Mouse (Mus musculus) midbrain, embryonic 14.5 days (tissue): ENCODE measurements around the gene Tnpo3. TPM values are rescaled to one million over a fixed set of nuclear protein-coding genes. Genes with fewer than 3 reads are reported as not detected.
A peak's percentile ranks its signal among the peaks of the same experiment; 100 is the strongest.

Experiments used
- ATAC-seq: fragments of 200-750 bp; cut with Nextera tagmentation; 2 replicates; pipeline ENCODE4 v1.8.0; 2017; ENCODE audit warnings: moderate number of reproducible peaks, moderate library complexity; ENCODE audit not compliant: low FRiP score, low TSS enrichment
- DNase-seq: peaks from one replicate; pipeline ENCODE4 v3.0.0-alpha.2; 2015
- H3K27ac ChIP-seq: fragments of 300-500 bp; sonication (generic); replicated peaks from 2 replicates; pipeline ENCODE4 v1.5.1; 2014; ENCODE audit warnings: mild to moderate bottlenecking, low read depth, low read length, moderate library complexity
- H3K27me3 ChIP-seq: fragments of 300-500 bp; sonication (generic); 2 replicates; pipeline ENCODE4 v1.6.1; 2014; ENCODE audit warnings: low read length, control low read depth, mixed read lengths; ENCODE audit not compliant: control insufficient read depth, insufficient read depth
- H3K36me3 ChIP-seq: fragments of 300-500 bp; sonication (generic); 2 replicates; pipeline ENCODE4 v1.6.1; 2014; ENCODE audit warnings: low read length, control low read depth; ENCODE audit not compliant: control insufficient read depth, insufficient read depth
- H3K4me1 ChIP-seq: fragments of 300-500 bp; sonication (generic); 2 replicates; pipeline ENCODE4 v1.6.1; 2014; ENCODE audit warnings: mild to moderate bottlenecking, antibody characterized with exemption, low read length, control low read depth; ENCODE audit not compliant: control insufficient read depth, insufficient read depth
- H3K4me2 ChIP-seq: fragments of 300-500 bp; sonication (generic); 2 replicates; pipeline ENCODE4 v1.6.1; 2014; ENCODE audit warnings: mild to moderate bottlenecking, low read length, moderate library complexity
- H3K4me3 ChIP-seq: fragments of 300-500 bp; sonication (generic); replicated peaks from 2 replicates; pipeline ENCODE4 v1.5.1; 2014; ENCODE audit warnings: low read depth, low read length
- H3K9ac ChIP-seq: fragments of 300-500 bp; sonication (generic); replicated peaks from 2 replicates; pipeline ENCODE4 v1.6.1; 2014; ENCODE audit warnings: mild to moderate bottlenecking, low read length, moderate library complexity
- H3K9me3 ChIP-seq: fragments of 300-500 bp; sonication (generic); 2 replicates; pipeline ENCODE4 v1.6.1; 2016; ENCODE audit warnings: low read length, control low read depth, mixed read lengths; ENCODE audit not compliant: control insufficient read depth
- WGBS: fragments of 180-500 bp; shearing (Covaris S2); extraction: QIAGEN DNeasy Blood & Tissue Kit; methylation state at CpG from one replicate; pipeline ENCODE4 v1.1.7; 2014; 5-methylcytosine and 5-hydroxymethylcytosine counted together
- polyA plus RNA-seq: library from polyadenylated mRNA; unstranded; fragments of >200 nt; fragmentation: Nextera tagmentation; extraction: Ambion mirVana; gene quantifications from 2 replicates; pipeline ENCODE4 v1.2.1, GENCODE M21; 2014

Gene Tnpo3
- polyA plus RNA-seq, 1 experiment from 2014 or later: 102 TPM

DNA sequence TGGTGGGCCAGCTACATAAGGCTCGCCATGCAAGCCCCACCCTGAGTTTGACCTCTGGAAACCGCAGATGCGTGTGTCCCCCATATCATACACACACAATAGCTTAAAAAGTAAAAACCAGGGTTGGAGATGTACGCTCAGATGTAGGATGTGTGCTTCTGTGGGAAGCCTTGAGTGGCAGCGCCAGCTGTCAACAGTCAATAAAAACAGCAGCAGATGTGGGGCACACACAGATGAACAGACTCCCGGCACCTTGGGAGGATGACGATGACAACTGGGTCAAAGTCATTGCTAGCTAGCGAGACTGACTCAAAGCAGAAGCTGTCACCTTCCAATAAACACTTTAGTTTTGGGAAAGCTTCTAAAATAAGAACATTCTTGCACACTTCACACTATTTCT lies 70.2 kb downstream of the Tnpo3 start:
- Histone ChIP-seq H3K4me2 (no peak overlapping the region), H3K27ac (no peak overlapping the region), H3K4me1 (no peaks in the 10 kb centered on the region), H3K9ac (no peak overlapping the region), H3K4me3 (no peak overlapping the region), H3K36me3 (peaks cover 38% of the 10 kb centered on the region), H3K27me3 (no peaks in the 10 kb centered on the region), H3K9me3 (no peaks in the 10 kb centered on the region)
- no peak for DNase-seq
- 91% methylated on average over 8 of the region's 8 CpGs for WGBS
- ATAC-seq: no peak

DNA sequence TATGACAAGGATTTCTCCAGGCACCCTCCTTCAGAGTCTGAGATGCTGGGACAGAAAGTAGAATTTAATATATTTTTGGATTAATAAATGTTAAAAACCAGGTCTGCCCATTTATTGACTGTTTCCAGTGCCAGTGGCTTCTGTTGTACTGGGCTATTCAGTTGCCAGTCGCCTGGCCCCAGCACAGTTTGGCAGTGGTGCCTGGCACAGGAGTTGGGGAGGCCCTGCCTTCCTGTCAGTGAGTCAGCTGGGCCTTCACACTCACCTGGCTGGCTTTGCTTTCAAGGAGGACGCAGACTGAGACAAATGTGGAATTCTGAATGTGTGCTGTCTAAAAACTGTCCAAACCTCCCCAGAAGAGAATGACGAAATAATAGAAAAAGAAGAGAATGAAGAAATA lies 72.5 kb downstream of the Tnpo3 start:
- H3K36me3 ChIP-seq: peaks cover 18% of the 10 kb centered on the region
- no peak overlapping the region for H3K4me3 ChIP-seq
- H3K4me2 ChIP-seq: no peak overlapping the region
- ATAC-seq (no peak), DNase-seq (no peak)
- WGBS: 93% methylated on average over 3 of the region's 3 CpGs
- H3K9ac ChIP-seq: no peak overlapping the region
- H3K4me1 ChIP-seq: no peaks in the 10 kb centered on the region
- H3K9me3 ChIP-seq: no peaks in the 10 kb centered on the region
- H3K27me3 ChIP-seq: no peaks in the 10 kb centered on the region
- H3K27ac ChIP-seq: no peak overlapping the region

DNA sequence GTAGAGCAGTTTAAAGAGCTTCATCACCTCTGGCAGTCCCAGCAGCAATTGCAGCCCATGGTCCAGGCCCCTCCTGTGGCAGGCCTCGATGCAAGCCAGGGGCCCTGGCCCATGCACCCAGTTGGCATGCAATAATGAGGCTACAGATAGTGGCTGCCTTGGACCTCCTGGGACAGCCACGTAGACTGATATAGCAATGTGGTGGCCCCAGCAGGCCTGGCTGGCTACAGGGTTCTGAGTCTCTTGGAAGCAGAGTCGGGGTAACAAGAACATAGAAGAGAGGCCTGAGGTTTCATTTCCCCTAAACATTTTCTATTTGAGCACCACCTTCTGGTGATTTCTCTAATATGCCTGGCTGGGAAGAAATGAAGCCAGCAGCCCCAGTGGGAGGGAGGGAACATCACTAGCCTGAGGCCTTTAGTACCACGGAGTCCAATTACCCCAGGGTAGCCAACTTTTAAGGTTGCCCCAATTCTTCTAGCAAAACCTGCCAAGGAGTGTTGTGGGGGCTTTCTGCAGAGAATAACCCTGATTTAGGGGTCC lies 73.0 kb downstream of the Tnpo3 start:
- Histone ChIP-seq H3K4me3 (no peak overlapping the region), H3K27me3 (no peaks in the 10 kb centered on the region), H3K9ac (no peak overlapping the region), H3K9me3 (no peaks in the 10 kb centered on the region), H3K4me1 (no peaks in the 10 kb centered on the region), H3K36me3 (peaks cover 13% of the 10 kb centered on the region), H3K4me2 (no peak overlapping the region), H3K27ac (no peak overlapping the region)
- 76% methylated on average over 4 of the region's 4 CpGs for WGBS
- no peak for ATAC-seq
- peak; percentile 51 for DNase-seq

DNA sequence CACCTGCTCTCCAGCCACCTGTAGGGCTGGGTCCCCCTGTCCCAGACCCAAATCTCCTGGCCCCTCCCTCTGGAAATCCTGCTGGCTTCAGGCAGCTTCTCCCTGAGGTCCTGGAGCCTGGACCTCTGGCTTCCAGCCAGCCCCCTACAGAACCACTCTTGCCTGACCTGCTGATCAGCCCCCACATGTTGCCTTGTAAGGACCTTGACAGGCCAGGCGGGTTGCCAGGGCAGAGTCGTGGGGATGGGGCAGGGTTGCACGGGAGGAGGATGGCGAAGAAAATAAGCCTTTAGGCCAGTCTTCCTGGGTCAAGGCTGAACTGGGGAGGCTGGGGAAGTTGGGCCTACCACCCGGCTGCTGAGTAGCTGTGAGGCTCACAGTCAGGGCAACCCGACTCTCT lies 74.4 kb downstream of the Tnpo3 start:
- H3K4me3 ChIP-seq: no peak overlapping the region
- H3K9ac ChIP-seq: no peak overlapping the region
- 0 out of 2 replicates have a peak, but pooled peaks cover 4% of the 10 kb centered on the region for H3K36me3 ChIP-seq
- ATAC-seq (no peak), DNase-seq (no peak)
- no peaks in the 10 kb centered on the region for H3K4me1 ChIP-seq
- no peak overlapping the region for H3K4me2 ChIP-seq
- WGBS: 66% methylated on average over 6 of the region's 6 CpGs
- no peak overlapping the region for H3K27ac ChIP-seq
- no peaks in the 10 kb centered on the region for H3K9me3 ChIP-seq
- no peaks in the 10 kb centered on the region for H3K27me3 ChIP-seq

DNA sequence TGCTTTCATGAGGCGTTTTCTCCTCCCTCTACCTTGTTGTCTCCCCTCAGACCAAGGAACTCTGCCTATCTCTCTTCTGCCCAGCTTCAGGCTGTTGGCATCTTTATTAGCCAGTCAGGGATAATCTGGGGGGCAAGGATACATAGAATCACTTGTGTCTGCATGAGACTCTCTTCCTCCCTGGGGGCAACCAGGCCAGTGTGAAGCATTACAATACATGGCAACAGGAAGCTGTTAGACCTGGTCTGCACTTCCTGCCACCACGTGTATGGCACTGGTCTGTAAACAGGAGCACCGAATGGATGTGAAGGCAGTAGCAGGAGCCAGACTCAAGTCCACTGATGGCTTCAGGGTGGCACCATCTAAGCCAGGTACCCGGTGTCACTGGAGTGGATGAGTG lies 79.6 kb downstream of the Tnpo3 start:
- ATAC-seq: no peak
- Histone ChIP-seq H3K36me3 (no peaks in the 10 kb centered on the region), H3K4me3 (no peak overlapping the region), H3K9ac (no peak overlapping the region), H3K4me2 (no peak overlapping the region), H3K4me1 (peaks cover 6% of the 10 kb centered on the region), H3K27me3 (peaks cover 38% of the 10 kb centered on the region), H3K9me3 (no peaks in the 10 kb centered on the region), H3K27ac (no peak overlapping the region)
- WGBS: 66% methylated on average over 4 of the region's 4 CpGs
- no peak for DNase-seq

DNA sequence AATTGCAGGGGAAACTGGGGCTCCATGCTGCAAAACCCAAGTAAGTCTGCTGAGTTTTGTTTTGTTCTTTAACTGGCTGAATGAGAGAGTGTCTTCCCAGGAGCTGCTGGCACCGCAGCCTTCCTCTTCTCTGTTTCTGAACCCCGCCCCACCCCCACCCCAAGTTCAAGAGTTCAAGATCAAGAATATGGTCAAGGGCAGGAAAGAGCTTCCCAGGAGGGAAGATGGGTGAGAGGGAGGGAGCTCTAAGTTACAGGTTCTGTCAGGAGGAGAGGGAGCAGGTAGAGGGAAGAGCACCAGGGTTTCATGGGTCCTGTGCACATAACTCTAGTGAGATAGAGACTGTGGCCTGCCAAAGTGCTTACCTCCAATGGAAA lies 80.3 kb downstream of the Tnpo3 start:
- H3K4me3 ChIP-seq: no peak overlapping the region
- peaks cover 38% of the 10 kb centered on the region for H3K27me3 ChIP-seq
- H3K4me1 ChIP-seq: peaks cover 6% of the 10 kb centered on the region
- H3K36me3 ChIP-seq: no peaks in the 10 kb centered on the region
- no peak overlapping the region for H3K4me2 ChIP-seq
- H3K9ac ChIP-seq: no peak overlapping the region
- ATAC-seq (no peak), DNase-seq (no peak)
- no peak overlapping the region for H3K27ac ChIP-seq
- no peaks in the 10 kb centered on the region for H3K9me3 ChIP-seq
- WGBS: 34% methylated on average over 2 of the region's 2 CpGs

DNA sequence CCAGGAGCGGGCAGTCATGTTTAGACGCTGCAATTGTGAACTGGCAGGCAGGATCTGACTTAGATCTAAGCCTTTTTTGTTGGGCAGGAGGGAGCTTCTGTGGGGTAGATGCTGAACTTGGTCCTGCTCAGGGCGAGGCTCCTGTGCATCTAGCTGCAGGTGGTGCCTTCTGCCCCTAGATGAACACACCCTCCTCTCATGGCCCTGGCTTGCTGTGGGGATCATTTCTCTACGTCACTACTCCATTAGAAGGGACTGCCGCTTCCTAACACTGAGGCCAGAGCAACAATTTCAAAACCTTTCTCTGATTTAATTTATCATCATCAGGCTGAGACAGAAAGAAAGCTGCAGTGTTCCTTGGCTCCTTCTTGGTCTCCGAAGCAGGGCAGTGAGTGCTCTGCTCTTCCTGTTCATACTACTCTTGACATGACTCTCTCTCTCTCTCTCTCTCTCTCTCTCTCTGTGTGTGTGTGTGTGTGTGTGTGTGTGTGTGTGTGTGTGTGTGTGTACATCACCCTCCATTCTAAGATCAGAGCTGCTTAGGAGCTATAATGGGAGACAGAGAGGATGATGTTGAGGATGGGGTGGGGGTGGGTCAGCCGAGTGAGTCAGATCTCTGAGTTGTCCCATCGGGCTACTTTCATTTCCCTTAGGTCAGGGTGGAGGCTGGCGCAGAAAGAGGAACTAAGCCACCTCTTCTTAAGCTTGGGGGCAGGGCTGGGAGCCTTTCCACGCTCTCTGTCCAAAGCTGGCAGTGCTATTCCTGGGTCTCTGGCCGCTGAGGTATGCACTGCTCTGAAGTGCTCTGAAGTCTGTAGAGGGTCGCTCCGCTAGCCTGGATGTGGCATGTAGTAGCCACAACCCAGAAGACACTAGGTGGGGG lies 80.9 kb downstream of the Tnpo3 start:
- no peak overlapping the region for H3K4me2 ChIP-seq
- no peaks in the 10 kb centered on the region for H3K9me3 ChIP-seq
- H3K27ac ChIP-seq: no peak overlapping the region
- peaks cover 6% of the 10 kb centered on the region for H3K4me1 ChIP-seq
- no peak for DNase-seq
- no peak overlapping the region for H3K9ac ChIP-seq
- no peak overlapping the region for H3K4me3 ChIP-seq
- WGBS: 27% methylated on average over 13 of the region's 13 CpGs
- H3K27me3 ChIP-seq: peaks cover 38% of the 10 kb centered on the region
- no peaks in the 10 kb centered on the region for H3K36me3 ChIP-seq
- ATAC-seq: no peak

DNA sequence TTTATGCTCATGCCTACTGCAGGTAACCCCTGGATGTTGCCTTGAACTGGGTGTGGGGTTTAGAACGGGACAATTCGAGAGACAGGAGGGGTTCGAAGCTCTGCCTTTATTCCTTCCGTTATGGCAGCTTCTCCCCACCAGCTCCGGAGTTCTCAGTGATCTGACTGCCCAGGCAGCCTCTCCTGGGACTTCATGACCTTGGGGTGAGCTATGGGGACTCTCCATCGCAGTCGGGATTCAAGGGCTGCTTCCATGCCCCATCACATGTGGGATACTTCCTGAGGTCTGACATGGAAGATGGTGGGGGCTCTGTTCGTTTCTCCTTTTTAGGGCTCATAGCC lies 81.6 kb downstream of the Tnpo3 start:
- 14% methylated on average over 8 of the region's 8 CpGs for WGBS

More for the DNA sequence above, 81.6 kb downstream of the Tnpo3 start:
- Histone ChIP-seq H3K4me1 (peaks cover 6% of the 10 kb centered on the region), H3K36me3 (no peaks in the 10 kb centered on the region), H3K9me3 (no peaks in the 10 kb centered on the region), H3K27ac (no peak overlapping the region), H3K4me3 (no peak overlapping the region), H3K27me3 (peaks cover 38% of the 10 kb centered on the region), H3K4me2 (no peak overlapping the region), H3K9ac (no peak overlapping the region)
- DNase-seq (no peak), ATAC-seq (no peak)
